Mouse (Mus musculus) layer of hippocampus, adult 9-10 months (tissue): ENCODE measurements at regions not wholly inside any gene's neighbourhood (a gene's known extent, or its start where the extent isn't known, plus 50 kb on each side); places are given as distances from the start of the nearest gene placed in this dataset.
"Not testable (repeated sequence)": the region's sequence is repeated elsewhere in the genome, so short reads cannot be mapped to it uniquely, and the experiment has no call there.

ENCODE experiments used
- DNase-seq: peaks from one replicate; pipeline ENCODE4 v3.0.0; 2022; ENCODE audit warnings: low spot score

DNA sequence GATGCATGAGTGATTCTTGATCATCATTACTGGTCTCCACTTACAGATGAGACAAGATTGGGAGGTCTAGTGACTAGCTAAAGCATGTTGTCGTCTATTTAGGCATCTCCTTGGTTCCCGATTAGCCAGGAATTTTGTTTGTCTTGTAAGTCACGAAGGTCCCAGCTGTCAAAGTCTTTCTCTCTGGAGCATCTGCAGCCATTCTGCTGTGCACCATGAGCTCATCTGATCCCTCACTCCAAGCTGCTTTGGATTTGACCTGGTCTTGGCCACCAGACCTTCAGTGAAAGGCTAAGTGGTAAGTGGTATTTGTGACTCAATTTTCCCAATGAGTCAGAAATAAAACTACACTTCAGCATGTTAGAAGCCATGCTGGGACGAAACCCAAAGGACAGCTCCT lies 53.3 kb upstream of the Creb5 start:
- DNase-seq = no peak

DNA sequence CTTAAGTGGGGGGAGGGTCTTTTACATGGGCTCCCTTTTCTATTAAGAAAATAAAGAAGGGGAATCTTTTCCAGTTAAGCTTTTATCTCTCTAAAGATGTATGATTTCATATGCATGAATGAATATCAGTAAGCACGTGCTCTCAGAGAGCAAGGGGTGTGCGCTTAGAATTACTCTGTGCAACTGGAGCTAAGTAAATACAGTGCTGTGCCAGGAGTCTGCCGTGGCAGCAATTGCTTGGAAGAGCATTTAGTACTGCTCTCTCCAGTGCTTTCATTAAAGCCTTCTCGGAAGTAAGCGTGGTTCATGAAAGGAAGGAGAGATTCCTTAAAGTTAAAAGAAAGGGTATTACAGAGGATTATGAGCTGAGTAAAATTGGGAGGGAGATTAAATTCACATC lies 54.5 kb upstream of the Creb5 start:
- no peak for DNase-seq

- DNase-seq = no peak
Observed at GRCm38 (mm10) chr6:53229350-53229749, 57.7 kb upstream of the Creb5 start.

DNA sequence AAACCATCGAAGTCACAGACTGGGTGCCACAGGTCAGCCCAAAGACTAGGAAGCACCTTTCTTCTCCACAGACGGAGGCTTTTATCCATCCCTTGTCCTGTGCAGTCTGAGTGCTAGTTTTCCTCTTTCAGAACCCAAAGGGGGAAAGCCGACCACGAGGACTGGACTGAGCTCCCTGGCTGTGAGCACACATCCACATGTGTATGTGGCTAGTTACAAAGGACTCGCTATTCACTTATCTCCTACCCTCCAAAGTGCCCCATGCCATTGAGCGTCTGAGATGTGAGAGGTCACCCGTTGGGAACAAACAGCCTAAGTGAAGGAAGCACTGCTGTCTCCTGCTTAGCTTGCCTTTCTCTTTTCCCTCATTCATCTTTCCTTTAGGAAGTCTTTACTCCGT lies 65.0 kb upstream of the Creb5 start:
- no peak for DNase-seq

- DNase-seq = no peak
Observed at GRCm38 (mm10) chr6:53221668-53222005, 65.4 kb upstream of the Creb5 start.

- no peak for DNase-seq
Observed at GRCm38 (mm10) chr6:53220784-53221667, 66.0 kb upstream of the Creb5 start.

GRCm38 (mm10) chr6:53218871-53219286 lies 68.2 kb upstream of the Creb5 start:
- DNase-seq = no peak

DNA sequence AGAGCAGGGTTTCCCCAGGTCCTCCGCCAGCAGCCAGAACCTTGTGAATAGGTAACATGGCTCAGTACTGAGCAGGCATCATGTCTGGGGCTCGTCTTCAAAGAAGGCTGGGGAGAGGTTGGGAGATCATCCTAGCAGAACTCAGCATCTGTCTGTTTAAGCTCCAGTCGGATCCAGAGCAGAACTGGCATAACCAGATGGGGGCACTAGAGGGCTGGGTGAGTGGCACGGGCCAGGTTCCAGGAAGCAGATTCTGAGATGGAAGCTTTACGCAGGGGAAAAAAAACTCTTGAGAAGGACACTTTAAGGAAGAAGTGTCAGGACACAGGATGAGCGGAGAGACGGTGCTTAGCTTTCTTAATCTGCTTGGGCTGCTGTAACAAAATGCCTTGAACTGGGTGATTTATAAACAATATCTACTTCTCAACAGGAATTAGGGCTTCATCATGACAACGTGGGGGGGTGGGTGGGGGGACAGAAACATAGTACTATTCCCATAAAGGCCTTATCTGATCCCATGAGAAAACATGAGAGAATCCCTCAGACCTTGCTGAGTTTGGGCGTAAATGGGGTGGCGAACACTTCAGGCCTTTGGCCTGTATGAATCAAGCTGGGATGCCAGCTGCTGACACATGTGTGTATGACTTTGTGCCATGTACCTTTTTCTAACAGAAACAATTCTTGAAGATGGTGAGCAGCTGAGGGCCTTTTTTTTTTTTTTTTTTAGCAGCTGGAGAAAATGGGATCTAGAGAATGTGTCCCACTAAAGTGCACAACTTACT lies 69.6 kb upstream of the Creb5 start:
- no peak for DNase-seq

- no peak for DNase-seq
Observed at GRCm38 (mm10) chr6:53216715-53217114, 70.4 kb upstream of the Creb5 start.

DNA sequence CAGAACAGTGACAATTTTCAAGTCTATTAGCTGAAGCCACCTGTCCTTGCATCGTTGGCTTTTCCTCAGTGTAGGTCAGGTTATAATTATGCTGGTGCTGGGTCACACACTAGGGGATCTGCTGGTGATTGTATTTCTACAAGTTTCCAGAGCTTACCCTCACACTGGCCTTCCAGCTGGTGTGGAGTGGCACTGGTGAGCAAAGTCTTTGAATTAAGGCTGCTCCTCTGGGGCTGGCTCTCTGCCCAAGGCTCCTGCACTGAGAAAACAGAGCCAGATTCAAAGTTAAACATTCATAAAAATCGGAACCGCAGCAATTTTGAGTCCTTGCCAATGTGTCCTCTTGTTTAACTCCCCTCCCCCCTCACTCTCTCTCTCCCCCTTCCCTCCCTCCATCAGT lies 75.7 kb upstream of the Creb5 start:
- no peak for DNase-seq

DNA sequence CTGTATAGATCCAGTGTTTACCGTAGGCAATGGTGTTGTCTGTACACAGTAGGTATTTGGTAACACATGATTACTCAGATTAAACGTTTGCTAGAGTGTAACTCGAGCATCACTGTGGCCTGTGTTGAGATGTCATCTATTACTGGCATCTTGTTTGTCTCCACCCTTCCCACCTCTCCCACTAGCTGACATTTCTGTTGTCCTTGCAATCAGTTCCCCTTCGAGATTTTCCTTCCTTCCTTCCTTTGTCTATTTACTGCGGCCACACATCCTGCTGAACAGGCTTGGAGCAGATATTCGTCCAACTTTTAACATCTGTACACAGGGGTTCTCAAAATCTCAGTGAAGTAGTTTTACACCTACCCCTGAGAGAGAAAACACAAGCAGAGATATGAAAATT lies 77.7 kb upstream of the Creb5 start:
- no peak for DNase-seq

DNA sequence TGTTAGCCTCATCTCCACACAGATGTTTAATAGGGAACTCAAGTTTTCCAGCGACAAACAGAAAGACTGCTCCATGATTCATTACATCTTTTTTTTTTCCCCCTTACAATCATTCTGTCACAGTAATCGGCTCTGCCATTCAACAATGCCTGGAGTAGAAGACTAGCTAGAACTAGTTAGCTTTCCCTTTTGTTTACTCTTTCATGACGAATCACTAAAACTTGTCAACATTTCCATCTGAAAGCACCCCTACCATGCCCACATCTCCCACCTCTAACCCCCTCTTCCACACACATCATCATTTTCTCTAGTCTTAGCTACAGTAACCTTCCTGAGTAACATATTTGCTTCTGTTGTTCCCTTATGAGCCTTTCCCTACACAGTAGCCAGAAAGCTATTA lies 78.6 kb upstream of the Creb5 start:
- no peak for DNase-seq

- no peak for DNase-seq
Observed at GRCm38 (mm10) chr6:53207781-53208180, 79.3 kb upstream of the Creb5 start.

GRCm38 (mm10) chr6:53207361-53207760 lies 79.7 kb upstream of the Creb5 start:
- no peak for DNase-seq

- no peak for DNase-seq
Observed at GRCm38 (mm10) chr6:53201281-53201956, 85.7 kb upstream of the Creb5 start.

- DNase-seq = no peak
Observed at GRCm38 (mm10) chr6:53199474-53199873, 87.6 kb upstream of the Creb5 start.

GRCm38 (mm10) chr6:53182131-53182530 lies 104.9 kb upstream of the Creb5 start:
- DNase-seq = not testable (repeated sequence)

- no peak for DNase-seq
Observed at GRCm38 (mm10) chr6:53164423-53164841, 96.0 kb upstream of the Jazf1 start.

DNA sequence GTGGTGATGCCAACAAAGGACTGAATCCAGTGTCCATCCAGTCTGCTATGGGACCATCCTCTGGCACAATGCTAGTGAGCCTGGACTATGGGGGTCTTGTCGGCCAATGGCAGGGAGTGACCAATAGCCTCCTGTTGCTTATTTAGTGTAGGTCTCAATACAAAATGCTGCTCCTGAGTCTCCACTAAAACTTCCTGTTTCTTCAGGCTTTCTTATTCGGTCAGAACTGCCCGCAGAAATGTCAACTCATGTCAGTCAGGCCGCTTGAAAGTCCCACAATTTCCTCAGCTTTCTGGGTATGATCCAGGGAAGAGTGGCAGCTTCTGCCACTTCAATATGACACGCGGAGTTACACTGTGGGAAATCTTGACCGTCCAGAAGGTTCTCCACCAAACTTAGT lies 94.7 kb upstream of the Jazf1 start:
- DNase-seq = no peak

- no peak for DNase-seq
Observed at GRCm38 (mm10) chr6:53161627-53162026, 93.2 kb upstream of the Jazf1 start.

- DNase-seq = no peak
Observed at GRCm38 (mm10) chr6:53154621-53155020, 86.2 kb upstream of the Jazf1 start.

DNA sequence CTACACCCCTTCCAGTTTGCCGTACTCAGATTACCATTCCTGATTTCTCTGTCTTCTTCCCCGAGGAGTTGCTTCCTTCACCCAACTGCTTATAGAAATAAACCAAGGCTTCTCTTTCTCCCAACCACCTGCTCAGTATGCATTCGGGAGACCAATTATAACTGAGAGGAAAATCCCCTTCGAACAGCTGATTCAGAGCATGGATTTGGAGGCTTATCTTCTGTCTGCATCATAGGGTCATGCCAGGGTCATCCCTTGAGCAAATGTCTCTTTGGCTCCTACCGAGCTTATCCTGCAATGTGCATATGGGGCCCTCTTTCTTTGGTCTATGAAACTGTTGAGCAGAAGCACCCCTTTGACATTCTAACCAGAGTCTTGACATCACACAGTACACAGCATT lies 79.0 kb upstream of the Jazf1 start:
- no peak for DNase-seq
